Mouse (Mus musculus) erythroid progenitor cell, adult 5-6 weeks (primary cell): Measurements from ENCODE around the gene Pmepa1. TPM values are rescaled to one million over a fixed set of nuclear protein-coding genes. Genes with fewer than 3 reads are reported as not detected.

Source experiments
- ATAC-seq: replicated peaks from 2 replicates; pipeline ENCODE4 v1.8.0; 2016; ENCODE audit warnings: moderate number of reproducible peaks, mild to moderate bottlenecking, moderate TSS enrichment, inconsistent platforms; ENCODE audit not compliant: poor library complexity, low FRiP score, severe bottlenecking
- total RNA-seq, 2 experiments: library from RNA; stranded (forward) in 1 of 2; stranded (reverse) in 1 of 2; fragments of 150-400 nt in 1 of 2; fragments of 186-747, 209-891 nt in 1 of 2; gene quantifications; 2 replicates each; pipeline versions ENCODE4 v1.2.3 to v1.2.4; 2015 to 2017; ENCODE audit warnings: low replicate concordance in 2 of 2

Gene Pmepa1
- total RNA-seq, 2 experiments from 2014 or later = not detected

DNA sequence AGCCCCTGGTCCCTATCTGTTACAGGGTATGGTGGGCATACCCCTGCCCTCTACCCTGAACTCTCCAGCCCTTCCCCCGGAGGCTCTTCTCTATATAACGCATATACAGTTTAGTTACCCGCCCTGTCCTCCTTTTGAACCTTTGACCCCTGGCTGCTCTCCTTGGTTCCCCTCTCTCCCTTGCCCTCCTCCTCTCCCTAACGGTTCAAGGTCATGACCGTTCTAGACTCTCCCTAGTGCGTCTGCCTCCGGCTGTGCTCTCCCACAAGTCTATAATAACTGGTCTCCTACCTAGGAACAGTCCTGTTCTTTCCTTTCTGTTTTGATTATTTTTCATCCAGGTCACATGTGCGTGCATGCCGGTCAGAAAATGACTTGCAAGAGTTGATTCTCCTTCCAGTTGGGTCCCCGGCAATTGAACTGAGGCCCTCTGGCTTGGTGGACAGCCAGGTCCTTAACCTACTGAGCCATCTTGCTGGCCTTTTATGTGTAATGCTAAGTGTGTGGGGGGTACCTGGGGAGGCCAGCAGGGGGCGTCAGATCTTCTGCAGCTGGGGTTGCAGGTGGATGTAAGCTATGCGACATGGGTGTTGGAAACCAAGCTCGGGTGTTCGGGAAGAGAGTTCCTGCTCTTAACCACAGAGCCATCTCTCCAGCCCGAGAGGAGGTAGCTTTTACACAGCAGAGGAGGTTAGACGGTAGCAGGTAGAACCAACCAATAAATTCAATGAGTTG lies 2.7 kb upstream of the Pmepa1 start:
- no peak for ATAC-seq

DNA sequence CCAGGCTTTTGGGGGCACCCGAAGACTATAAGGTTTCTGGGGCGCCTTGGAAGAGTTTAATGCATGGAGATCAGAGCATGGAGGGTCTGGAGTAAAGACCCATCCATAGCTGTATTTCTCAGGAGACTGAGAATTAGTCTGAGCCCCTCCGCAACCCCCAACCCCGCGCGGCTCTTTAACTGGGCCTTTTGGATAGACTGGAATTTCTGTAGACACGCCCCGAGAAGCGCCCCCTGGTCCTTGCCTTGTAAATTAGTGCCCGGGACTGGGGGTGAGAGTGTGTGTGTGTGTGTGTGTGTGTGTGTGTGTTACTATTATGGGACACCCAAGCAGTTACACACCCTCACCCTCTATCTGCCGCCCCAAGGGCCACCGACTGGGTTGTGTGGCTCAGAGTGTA lies 526 bp upstream of the Pmepa1 start:
- ATAC-seq = no peak

DNA sequence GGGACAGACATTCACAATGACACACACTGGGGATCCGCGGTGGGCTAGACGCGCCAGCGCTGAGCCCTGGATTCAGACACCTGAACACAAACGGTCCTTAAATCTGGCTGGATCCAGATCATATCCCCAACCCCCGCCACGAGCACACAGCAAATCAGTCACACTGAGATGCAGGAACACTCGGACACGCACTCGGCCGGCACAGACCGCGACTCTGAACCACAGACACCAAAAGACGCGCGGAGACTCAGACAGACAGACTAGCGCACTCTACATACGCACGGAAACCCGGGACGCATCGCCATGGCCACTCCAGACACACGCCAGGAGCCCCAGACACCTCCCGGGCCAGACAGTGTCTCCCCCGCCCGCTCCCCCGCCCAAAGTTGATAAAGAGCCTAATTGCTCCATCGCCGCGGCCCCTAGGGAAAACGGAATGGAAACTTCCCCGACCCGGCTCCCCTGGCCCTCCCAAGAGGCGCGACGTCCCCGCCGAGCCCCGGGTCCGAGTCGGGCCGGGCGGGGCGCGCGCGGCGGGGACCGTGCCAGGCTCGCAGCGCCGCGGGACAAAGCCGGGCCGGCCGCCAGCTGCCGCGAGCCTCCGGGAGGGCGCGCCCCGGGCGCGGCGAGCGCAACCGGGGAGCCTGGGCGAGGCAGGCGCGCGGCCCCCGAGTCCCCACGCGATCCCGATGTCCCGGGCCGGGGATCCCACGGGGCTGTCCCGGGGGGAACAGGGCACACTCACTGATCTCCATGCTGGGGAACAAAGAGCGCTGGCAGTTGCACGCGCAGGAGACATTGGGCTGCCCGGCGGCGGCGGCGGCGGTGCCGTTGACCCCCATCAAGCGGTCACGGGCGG lies 761 bp downstream of the Pmepa1 start:
- ATAC-seq = no peak

DNA sequence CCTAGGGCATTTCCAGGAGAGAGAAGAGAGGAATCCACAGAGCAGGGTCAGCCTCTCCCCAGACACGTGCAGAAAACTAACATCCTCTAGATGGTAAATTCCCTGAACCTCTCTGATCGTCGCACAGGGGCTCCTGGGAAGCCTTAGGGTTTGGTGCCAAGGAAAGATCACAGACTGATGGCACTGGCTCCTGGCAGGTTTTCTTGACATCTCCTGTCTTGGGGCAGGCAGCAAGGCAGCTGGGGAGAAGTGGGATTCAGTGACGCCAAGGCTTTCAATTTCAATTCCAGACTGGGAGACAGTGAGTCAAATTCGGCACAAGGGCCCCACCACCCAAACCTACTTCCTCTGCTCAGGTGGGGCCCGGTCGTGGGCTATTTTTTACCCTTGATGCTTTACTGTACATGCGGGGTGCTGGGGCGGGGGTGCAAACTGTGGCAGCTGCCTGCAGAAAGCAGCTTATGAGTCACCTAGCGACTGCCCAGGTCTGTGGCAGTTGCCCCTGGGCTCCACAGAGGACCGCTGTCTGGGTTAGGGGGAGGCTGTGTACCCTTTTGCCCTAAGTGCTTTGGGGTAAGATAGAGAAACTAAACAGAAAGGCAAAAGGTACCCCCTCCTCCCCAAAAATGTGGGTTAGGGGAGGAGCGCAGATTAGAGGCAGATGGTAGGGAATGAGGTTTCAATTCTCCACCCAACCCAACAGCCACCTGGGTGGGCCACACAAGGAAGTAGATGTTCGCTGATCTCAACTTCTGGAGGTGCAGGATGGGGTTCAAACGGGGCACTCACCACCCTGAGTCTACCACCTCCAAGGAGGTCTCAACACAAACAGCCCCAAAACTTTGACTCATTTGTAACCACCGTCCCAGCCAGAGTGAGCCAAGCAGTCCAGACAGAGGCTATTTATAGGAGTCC lies 1.6 kb downstream of the Pmepa1 start:
- no peak for ATAC-seq

DNA sequence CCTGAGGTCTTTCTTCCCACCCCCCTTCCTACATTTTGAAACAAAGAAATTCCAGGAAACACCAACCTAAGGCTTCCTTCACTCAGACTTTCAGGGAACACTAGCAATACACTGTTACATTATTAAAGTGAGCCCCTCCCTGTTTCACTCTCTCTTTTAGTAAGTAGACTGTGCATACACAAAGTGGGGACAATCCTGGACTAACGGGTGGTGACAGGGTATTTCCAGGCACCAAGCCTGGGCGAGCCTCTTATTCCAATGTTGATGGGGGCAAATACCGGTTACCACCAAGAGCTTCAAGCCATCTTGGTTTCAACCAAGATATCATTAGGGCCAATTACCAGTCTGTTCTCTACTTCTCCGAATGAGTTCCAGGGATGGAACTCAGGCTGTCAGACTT lies 2.4 kb downstream of the Pmepa1 start:
- ATAC-seq = no peak

DNA sequence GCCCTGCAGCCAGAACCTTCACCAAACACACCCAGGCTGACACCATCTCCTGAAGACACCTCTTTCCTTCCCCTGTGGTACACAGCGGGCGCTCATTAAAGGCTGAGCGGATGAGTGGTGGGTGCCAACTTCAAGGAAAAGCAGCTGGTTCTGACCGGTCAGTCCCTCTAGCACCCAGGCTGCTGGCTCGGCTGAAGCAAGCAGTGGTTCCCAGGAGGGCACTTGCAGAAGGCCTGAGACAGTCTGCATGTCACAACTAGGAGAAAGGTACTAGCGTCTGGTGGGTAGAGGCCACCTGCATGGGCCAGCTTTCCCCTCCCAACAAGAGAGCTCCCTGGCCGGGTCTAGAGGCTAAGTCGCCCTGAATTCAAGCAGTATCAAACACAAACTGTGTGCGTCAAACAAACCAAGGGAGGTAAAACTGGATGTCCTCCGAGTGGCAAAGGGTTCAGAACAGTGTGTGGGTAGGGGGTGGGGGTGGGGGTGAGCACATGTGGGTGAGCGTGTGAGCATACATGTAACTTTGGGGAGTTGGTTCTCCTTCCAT lies 3.9 kb downstream of the Pmepa1 start:
- no peak for ATAC-seq

DNA sequence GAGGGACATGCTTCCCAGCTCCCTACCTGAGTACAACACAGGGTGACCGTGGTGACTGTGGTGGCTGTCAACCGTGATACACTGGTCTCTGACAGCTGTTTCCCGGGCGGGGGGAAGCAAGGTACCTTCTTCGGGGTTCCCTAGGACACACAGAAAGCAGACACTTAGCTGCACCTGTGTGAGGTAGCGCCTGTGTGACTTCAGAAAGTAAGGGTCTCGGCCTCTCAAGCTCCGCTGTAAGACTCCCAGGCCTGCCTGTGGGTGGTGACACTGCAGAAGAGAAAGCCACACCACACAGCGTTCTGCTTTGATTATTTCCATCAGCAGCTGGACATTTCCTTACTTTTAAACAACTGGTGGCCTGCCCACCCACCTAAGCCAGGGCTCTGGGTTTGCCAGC lies 4.8 kb downstream of the Pmepa1 start:
- no peak for ATAC-seq

DNA sequence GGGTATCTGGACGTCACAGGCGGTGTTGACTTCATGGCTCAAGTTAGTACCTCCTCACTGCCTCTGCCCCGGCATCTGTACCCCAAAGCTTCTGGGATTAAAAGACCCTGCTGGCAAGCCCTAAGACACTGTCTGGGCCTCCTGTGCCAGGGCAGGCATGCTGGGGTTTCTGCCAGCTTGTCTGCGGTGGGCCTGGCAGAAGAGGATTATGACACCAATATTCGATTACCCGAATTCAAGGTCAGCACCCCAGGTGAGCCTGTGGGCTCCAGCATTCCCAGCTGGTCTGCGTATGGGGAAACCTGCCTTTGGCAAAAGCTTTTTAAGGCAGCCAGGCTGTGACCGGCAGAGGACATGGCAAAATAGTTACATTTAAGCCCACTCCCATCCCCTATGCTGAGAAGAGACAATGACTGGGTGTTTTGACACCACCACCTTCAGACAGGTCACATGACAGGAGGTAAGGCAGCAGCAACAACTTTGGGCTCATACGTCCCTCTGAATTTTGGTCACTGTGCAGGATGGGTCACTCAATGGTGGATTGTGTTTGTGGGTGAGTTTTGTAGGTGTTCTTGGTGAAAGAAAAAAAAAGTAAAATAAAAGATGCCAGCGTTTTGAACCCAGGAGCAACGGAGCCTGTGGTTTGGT lies 5.6 kb downstream of the Pmepa1 start:
- ATAC-seq = no peak

DNA sequence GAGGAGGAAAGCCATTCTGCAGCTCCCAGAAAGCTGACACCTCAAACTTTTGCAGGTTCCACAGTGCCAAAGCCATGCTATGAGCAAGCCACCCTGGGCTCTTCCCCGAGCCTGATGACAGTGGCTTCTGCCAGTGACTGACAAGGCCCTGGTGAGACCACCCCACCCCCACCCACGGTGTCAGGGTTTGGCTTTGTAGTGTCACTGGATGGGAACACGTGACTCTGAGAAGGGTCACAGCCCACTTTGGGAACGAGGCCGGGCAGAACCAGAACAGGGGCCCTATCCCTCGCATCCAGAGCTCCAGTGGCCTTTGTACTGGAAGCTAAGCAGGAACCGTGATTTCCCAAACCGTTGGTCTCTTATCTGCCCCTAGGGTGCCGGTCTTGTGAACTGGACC lies 6.1 kb downstream of the Pmepa1 start:
- ATAC-seq = no peak

DNA sequence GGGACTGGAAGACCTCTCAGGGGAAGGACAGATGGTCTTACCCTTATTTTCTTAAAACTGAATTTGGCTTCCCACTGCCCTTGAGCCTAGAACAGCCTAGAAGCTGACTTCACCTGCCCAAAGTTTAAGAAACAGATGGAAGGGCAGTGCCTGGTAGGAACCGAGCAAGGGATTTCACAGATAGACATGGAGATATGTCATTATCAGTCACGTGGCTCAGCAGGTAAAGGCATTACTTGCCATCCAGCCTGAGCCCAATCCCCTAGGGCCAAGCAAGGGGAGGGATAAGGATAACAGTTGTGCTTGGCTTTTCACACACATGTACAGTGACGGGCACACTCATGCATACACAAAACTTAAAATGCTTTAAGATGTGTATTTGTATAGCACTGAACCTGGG lies 8.8 kb downstream of the Pmepa1 start:
- no peak for ATAC-seq

DNA sequence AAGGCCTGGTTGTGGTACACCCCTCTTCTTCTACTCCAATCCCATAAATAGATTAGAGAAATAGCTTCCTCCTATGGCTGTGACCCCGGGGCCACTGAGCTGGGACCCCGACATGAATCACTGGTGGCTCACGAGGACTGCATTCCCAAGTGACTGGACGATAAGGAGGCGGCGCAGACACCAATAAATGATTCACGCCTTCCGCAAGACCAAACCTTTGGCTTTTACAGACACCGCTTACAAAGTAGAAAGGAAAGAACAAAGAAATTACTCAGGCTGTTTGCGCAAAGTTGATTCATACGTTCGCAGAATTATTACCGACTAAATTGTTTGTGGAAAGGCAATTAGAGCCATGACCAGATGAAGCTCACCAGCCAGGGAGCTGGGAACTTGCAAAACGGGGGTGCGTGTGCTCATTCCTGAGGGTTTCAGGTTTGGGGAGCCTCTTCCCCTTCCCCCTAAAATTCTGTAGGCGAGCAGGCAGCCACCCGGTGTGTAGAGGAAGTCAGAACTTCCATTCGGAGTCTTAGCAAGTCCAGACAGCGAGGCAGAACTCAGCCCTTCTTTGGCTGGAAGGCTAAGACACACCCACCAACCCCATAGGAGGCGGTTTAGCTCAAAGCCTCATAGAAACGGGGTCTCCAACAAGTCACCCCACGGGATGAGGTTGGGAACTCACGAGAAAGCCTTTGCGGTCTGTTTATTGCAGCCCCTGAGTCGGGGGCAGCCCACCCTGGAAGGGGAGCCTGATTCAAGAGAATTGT lies 9.8 kb downstream of the Pmepa1 start:
- ATAC-seq = no peak

DNA sequence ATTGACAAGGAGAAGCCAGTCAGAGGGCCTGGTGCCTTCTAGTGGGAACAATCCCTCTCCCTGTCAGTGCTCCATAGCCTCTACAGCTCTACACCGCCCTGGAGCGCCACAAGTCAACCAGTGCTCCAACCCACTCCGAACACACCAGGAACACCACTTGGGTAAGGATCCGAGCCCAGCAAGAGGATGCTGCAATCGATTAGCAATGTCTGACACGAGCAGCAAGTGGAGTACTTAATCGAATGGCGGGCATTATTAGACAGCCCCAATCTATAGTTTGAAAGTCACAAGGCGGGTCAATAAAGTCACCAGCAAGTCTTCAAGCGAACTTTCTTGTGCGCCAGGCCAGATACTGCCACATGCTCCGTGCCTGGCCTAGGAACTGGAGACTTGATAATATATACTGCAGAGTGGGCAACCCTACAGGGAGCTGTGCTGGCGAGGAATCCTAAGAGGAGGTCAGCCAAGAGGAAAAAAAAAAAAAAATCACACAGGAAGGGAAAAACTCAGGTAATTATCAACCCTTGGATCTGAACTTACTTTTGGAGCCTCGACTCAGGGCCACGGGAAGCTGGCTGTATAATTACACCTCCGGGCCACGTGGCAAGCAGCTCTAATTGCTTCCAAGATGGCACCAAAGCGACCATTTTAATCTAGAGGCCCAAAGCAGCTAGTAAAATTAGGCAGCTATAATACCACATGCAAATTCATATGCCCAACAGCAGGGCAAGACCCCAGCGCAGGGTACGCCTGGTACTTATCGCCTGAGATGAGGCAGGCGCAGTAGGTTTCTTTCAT lies 10.7 kb downstream of the Pmepa1 start:
- no peak for ATAC-seq

DNA sequence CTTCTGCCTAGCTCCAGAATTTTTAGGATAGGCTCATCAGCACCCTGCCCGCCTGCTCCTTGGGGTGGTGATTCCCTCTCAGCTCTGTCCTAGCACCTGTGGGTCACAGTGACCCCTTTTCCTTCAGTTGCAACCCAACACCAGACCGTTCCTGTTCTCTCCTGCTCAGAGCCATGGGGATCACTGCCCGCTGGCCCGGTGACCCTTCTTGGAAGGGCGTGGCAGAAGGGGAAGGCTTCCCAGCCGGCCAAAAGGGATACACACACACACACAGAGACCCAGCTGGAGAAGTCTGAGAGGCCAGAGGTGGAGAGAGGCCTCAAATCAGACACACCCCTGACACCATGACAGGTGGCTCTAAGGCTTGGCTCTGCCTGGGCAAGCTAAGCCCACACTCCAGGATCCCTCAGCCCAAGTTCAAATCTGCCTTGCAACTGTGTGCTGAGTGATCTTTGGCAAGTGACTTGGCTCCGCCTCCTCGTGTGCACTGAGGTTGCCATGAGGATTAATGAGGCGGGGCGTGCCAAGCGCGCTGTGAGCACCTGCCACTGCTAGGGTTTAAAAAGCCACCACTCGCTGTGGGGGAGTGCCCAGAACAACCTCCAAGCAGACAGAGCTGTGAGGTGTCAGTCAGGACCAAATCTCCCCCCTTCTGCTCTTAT lies 11.7 kb downstream of the Pmepa1 start:
- ATAC-seq = no peak

DNA sequence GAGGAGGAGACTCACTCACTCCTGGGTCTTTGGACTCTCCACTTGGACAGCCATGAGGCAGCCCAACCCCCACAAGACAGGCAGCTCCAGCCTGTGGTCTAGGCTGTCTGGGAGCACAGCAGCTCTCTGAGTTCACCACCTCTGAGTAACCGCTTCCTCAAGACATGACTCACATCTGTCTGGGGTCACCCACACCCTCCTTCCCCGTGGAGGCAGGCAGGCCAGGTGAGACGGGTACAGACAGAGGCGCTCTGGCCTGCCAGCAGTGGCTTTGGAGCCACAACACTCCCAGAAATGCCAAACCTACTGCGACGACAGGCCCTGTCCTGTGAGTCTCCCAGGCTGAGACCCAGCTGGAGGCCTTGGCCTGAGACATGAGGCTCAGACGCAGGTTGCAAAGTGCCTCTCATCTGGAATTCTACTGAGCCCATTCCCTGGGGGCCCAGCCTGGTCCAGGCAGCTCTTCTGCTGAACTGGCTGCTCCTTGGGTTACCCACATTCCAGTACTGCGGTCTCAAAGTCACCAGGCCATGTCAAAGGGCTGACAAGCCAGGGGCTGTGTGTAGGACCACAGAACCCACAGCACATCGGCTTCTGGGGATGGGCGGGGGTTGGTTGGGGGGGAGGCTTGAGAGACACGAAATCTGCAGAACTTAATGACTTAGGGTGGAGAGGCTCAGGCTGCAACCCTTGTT lies 12.6 kb downstream of the Pmepa1 start:
- ATAC-seq = no peak

DNA sequence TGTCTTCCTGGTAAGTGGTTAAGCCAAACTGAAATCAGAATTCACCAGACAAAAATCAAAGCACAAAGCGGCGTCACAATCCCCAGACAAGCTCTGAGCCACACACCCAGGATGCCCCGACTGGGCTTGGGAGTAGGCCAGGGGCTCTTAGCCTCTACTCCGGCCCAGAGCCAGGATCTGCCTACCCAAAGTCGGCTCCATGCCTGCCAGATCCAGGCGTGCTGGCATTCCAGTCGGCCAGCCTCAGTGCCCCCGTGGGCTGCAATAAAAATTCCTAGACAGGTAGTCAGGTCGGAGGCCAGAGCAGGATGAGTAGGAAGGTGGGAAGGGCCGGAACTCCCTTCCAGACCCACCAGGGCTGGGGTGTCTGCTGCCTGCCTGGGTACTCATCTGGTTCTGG lies 14.8 kb downstream of the Pmepa1 start:
- no peak for ATAC-seq

DNA sequence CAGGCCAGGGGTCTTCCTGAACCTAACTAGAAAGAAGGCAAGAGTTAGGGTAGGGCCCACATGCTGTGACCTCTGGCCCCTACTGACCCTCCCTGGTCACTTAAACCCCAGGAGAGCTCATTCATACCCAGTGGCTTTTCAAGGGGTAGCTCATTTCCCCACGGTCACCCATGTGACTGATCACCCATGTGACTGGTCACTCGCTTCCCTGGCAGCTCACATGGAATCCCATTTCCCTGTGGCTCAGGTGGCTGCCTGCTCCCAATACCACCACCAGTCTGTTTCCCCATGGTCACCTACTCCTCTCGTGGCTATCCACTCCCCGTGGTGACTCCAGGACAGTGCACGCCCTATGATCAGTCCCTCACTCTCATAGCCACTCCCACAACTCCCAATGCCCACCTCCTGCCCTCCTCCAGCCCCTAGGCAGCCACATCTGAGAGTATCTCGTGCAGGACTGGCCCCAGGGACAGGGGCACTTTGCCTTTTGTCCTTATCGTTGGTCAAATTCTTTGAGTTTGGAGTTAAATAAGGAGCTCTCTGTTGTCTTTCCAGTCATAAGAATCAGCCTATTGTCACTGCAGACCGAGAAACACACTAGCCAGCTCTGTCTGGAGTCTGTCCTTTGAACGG lies 17.8 kb downstream of the Pmepa1 start:
- ATAC-seq = no peak

DNA sequence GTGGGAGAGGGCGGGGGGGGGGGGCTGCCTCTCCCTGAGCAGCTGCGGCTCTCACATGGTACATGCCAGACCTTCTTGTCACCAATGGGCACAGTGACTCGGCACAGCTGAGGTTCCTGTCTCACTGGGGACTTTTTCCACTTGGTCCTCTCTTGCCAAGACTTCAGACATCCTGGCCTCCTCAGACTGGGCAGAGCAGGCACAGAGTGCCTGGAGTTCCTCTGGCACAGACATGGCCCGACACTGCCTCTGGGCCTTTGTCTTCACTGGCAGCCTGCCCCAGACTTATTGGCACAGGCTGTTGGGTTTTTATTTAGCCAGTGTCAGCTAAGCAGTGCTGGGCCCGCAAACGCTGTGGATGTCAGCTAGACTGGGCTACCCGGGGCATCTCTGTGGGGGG lies 18.7 kb downstream of the Pmepa1 start:
- ATAC-seq = no peak
